Mouse (Mus musculus) gastrocnemius, adult 2 months (tissue): Measurements from ENCODE around the gene Slc25a16. TPM values are rescaled to one million over a fixed set of nuclear protein-coding genes. Genes with fewer than 3 reads are reported as not detected.

Source experiments
- DNase-seq: peaks from one replicate; pipeline ENCODE4 v3.0.0; 2022
- H3K27ac ChIP-seq: fragments of 200-600 bp; 2 replicates; pipeline ENCODE4 v1.8.1; 2022; ENCODE audit warnings: mild to moderate bottlenecking
- H3K4me3 ChIP-seq: fragments of 200-600 bp; 2 replicates; pipeline ENCODE4 v1.8.1; 2022; ENCODE audit warnings: mild to moderate bottlenecking, moderate library complexity
- CTCF ChIP-seq: fragments of 200-600 bp; IDR thresholded peaks from 2 replicates; pipeline ENCODE4 v1.8.1; 2022; ENCODE audit warnings: antibody characterized with exemption, mild to moderate bottlenecking, moderate library complexity
- intact Hi-C: fragments of 180-260 bp; cut with DNase I; formaldehyde crosslinking; loops from one replicate; pipeline ENCODE4 v1.15.1; 2025
- total RNA-seq, 2 experiments: library from RNA; stranded (reverse); gene quantifications; 2 replicates each; pipeline ENCODE4 v1.2.3; 2021

Gene Slc25a16
- total RNA-seq, 2 experiments from 2014 or later, result 15.4 to 18.2 TPM

DNA sequence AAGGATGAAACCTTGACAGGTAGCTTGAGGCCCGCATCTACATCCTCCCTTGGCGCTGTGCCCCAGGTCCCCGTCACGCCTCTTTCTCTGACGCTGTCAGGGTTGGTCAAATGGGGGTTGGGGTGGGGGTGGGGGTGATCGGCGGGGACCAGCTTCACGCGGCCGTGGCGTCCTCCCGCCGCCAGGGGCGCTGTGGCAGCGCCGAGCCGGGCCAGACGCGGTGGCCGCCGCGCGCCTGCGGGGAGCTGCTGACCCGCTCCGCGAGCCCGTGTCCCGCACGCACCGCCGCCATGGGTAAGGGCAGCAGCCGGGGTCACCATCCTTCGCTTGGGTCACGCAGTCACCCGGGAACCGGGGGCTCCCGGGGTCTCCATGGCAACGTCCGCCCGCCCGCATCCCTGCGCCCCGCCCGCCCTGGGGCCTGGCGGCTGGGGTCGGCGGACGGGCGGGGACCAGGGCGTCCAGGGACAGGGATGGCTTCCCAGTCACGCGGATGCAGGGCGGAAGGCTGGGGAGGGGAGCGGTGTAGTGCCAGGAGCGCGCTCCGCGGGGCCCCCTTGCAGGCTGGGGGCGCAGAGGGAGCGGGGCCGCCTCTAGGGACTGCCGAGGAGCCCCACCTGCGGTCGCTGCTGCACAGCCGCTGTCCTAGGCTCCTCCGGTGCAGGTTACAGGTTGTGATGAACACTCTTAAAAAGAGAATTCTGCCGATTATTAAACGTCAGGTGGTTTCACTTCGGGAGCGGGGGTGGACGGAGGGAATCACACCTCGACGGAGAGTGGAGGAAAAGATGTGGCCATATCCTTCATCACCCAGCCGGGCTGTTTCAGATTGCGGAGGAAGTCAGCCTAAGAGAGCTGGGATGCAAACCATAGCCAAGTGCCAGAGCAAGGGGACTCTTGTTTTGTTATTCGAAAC, 59.9 kb downstream of the Slc25a16 start, which contains the start of gene Rufy2:
Rufy2 (plus strand) TSS at position 185 of the 916 bp plus-strand sequence.
- H3K27ac ChIP-seq, result peak within 1 kb of the TSS; percentile 89
- DNase-seq, result peak; percentile 91
- intact Hi-C loops, result loop anchor here (5.0 kb wide), 1 partner anchor 42 kb away; the partner anchor contains the start of genes Hnrnph3 and Pbld2

DNA sequence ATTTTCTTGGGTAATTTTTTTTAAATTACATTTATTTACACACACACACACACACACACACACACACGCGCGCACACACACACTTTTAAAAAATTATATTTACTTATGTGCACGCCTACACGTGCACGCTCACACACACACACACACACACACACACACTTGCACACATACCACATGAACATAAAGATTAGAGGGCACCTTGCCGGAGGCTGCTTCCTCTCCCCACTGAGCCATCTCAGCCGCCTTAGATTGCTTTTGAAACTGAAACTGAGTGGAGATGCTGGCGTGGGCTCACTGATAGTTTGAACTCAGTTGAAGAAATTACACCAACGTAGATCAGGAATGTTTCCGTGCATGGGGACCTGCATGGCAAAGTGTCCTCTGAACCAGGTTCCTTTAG, 63.6 kb downstream of the Slc25a16 start:
- intact Hi-C loops, result loop anchor here (5.0 kb wide), 1 partner anchor 38 kb away; the partner anchor contains the start of genes Hnrnph3 and Pbld2
- Histone ChIP-seq H3K4me3 (no peak overlapping the region), H3K27ac (no peak overlapping the region)
- no peak for TF ChIP-seq CTCF
- DNase-seq, result no peak

More for the DNA sequence above, 59.9 kb downstream of the Slc25a16 start, which contains the start of gene Rufy2:
- TF ChIP-seq CTCF, result peak; percentile 93
- H3K4me3 ChIP-seq, result peak within 1 kb of the TSS; percentile 93

GRCm38 (mm10) chr10:62984495-62984894, 64.1 kb downstream of the Slc25a16 start:
- no peak overlapping the region for H3K27ac ChIP-seq
- no peak for DNase-seq
- intact Hi-C loops, result loop anchor here (5.0 kb wide), 1 partner anchor 38 kb away; the partner anchor contains the start of genes Hnrnph3 and Pbld2

DNA sequence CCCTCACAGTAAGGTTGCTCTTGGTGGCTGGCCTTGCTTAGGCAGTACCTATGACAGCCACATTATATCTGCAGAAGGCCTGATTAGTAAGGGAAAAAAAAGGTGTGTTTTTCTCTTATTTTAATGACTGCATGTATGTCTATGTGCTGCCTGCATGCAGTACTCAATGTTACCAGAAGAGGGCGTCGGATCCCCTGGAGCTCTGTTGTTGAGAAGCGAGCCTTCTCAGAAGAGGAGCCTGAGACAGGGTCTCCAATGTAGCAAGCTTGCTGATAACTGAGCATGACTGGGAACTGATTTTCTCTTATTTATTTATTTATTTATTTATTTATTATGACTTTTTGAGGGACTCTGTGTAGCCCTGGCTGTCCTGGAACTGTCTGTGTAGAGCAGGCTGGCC, 66.9 kb downstream of the Slc25a16 start:
- H3K4me3 ChIP-seq, result no peak overlapping the region
- no peak for DNase-seq
- H3K27ac ChIP-seq, result no peak overlapping the region
- TF ChIP-seq CTCF, result peak; percentile 60
- intact Hi-C loops, result no loop called here

More at GRCm38 (mm10) chr10:62984495-62984894, 64.1 kb downstream of the Slc25a16 start:
- no peak overlapping the region for H3K4me3 ChIP-seq
- TF ChIP-seq CTCF, result no peak

DNA sequence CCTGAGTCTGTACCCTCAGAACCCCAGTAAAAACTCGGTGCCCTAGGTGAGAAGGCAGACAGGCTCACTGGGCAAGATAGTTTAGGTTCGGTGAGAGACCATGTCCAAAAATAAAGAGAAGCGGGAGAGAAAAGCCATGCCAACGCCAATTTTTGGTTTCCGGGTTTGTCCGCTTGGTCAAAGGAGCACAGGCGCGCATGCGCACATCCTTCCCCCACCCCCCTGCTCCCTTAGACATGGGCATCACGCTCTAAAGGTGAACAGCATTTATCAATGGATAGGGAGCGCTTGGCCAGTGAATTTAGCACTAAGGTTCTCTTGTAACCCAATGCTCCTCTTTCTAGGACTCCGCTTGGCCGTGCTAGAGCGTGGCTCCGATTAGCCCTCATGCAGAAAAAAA, 70.2 kb downstream of the Slc25a16 start:
- Histone ChIP-seq H3K27ac (no peak overlapping the region), H3K4me3 (no peak overlapping the region)
- intact Hi-C loops, result no loop called here
- no peak for DNase-seq
- TF ChIP-seq CTCF, result no peak

- no peak overlapping the region for H3K4me3 ChIP-seq
Observed at GRCm38 (mm10) chr10:62993991-62994390, 73.6 kb downstream of the Slc25a16 start.

More at GRCm38 (mm10) chr10:62993991-62994390, 73.6 kb downstream of the Slc25a16 start:
- intact Hi-C loops, result no loop called here
- no peak for DNase-seq
- H3K27ac ChIP-seq, result no peak overlapping the region
- TF ChIP-seq CTCF, result no peak

Other genes with a start within 250 kb of the Slc25a16 start
- gene Stox1, start 194.5 kb upstream of the Slc25a16 start, total RNA-seq, result under 1 TPM; 0.22 to 0.33 TPM
- gene Ccar1, start 128.3 kb upstream of the Slc25a16 start, total RNA-seq, result 10 to 100 TPM; 31.1 to 33.0 TPM
- 1 to 10 TPM; 2.1 to 2.7 TPM for gene Tet1, start 11.6 kb upstream of the Slc25a16 start, total RNA-seq
- under 1 TPM; 0.15 to 0.25 TPM for gene Dna2, start 26.4 kb downstream of the Slc25a16 start, total RNA-seq
- 1 to 10 TPM; 3.8 to 4.7 TPM for gene Rufy2, start 59.6 kb downstream of the Slc25a16 start, total RNA-seq
- gene Hnrnph3, start 103.6 kb downstream of the Slc25a16 start, total RNA-seq, result 10 to 100 TPM; 21.6 to 25.4 TPM
- gene Pbld2, start 103.7 kb downstream of the Slc25a16 start, total RNA-seq, result 1 to 10 TPM; 2.8 to 5.4 TPM
- 1 to 10 TPM in 1 of 2 experiments, under 1 TPM in 1; 0.66 to 1.1 TPM for gene Pbld1, start 139.5 kb downstream of the Slc25a16 start, total RNA-seq
- not detected for gene Atoh7, start 179.0 kb downstream of the Slc25a16 start, total RNA-seq